Mouse (Mus musculus) ES-E14 (cell line): ENCODE results near the gene Rarb. TPM values are rescaled to one million over a fixed set of nuclear protein-coding genes. Genes with fewer than 3 reads are reported as not detected.

Experiments
- DNase-seq: peaks from one replicate; pipeline ENCODE4 v3.0.0-alpha.2; 2013; ENCODE audit warnings: low read depth, low spot score
- H3K27ac ChIP-seq: 2 replicates; pipeline ENCODE4 v1.5.1; 2012; ENCODE audit warnings: low read depth, mild to moderate bottlenecking, low read length, moderate library complexity, mixed read lengths; ENCODE audit not compliant: poor library complexity, insufficient read depth, severe bottlenecking
- H3K36me3 ChIP-seq: 2 replicates; pipeline ENCODE4 v1.6.1; 2012; ENCODE audit warnings: mild to moderate bottlenecking, low read length, moderate library complexity, mixed read lengths; ENCODE audit not compliant: control insufficient read depth, poor library complexity, insufficient read depth, severe bottlenecking
- H3K4me1 ChIP-seq, 2 experiments: fragments of 150-350 bp in 1 of 2; sonication (generic) in 1 of 2; 2 replicates each; pipeline ENCODE4 v1.6.1; 2012; ENCODE audit warnings: low read length in 2 of 2, mild to moderate bottlenecking in 1 of 2, mixed read lengths in 1 of 2; ENCODE audit not compliant: control insufficient read depth in 2 of 2, insufficient read depth in 2 of 2, poor library complexity in 1 of 2
- H3K4me3 ChIP-seq, 2 experiments: fragments of 150-350 bp in 1 of 2; sonication (generic) in 1 of 2; 2 replicates each; pipeline ENCODE4 v1.5.1; 2012; ENCODE audit warnings: low read length in 2 of 2, low read depth in 1 of 2, mild to moderate bottlenecking in 1 of 2, mixed read lengths in 1 of 2; ENCODE audit not compliant: insufficient read depth in 1 of 2, poor library complexity in 1 of 2, severe bottlenecking in 1 of 2
- H3K9ac ChIP-seq: 2 replicates; pipeline ENCODE4 v1.6.1; 2012; ENCODE audit warnings: low read depth, mild to moderate bottlenecking, low read length, mixed read lengths; ENCODE audit not compliant: poor library complexity, insufficient read depth, severe bottlenecking
- H3K9me3 ChIP-seq: fragments of 150-350 bp; sonication (generic); 2 replicates; pipeline ENCODE4 v1.6.1; 2012; ENCODE audit warnings: low read depth, mild to moderate bottlenecking, low read length; ENCODE audit not compliant: control insufficient read depth, insufficient read depth
- CHD2 ChIP-seq: IDR thresholded peaks from 2 replicates; pipeline ENCODE4 v1.6.1; 2014; ENCODE audit warnings: mild to moderate bottlenecking, low read depth, low read length, inconsistent platforms
- HCFC1 ChIP-seq: IDR thresholded peaks from 2 replicates; pipeline ENCODE4 v1.6.1; 2012; ENCODE audit warnings: low read length, inconsistent platforms, borderline replicate concordance; ENCODE audit not compliant: insufficient read depth
- MAFK ChIP-seq: IDR thresholded peaks from 2 replicates; pipeline ENCODE4 v1.6.1; 2014; ENCODE audit warnings: mild to moderate bottlenecking, low read depth, low read length, inconsistent platforms; ENCODE audit not compliant: insufficient read depth
- ZC3H11A ChIP-seq: IDR thresholded peaks from 2 replicates; pipeline ENCODE4 v1.6.1; 2012; ENCODE audit warnings: low read depth, mild to moderate bottlenecking, inconsistent platforms, low read length, borderline replicate concordance
- ZNF384 ChIP-seq: IDR thresholded peaks from 2 replicates; pipeline ENCODE4 v1.6.1; 2012; ENCODE audit warnings: low read depth, low read length, inconsistent platforms
- in situ Hi-C, 2 experiments: fragments of 600-800 bp; cut with MboI; formaldehyde crosslinking; loops; one replicate each; pipeline ENCODE4 v1.15.1; 2025; ENCODE audit warnings: low sequenced_read_pairs in 2 of 2, inconsistent platforms in 1 of 2; ENCODE audit not compliant: unreplicated experiment in 2 of 2
- total RNA-seq: library from RNA; depleted of rRNA; stranded (reverse); fragments of 300-350 nt; gene quantifications from 2 replicates; pipeline ENCODE4 v1.2.3, GENCODE M21; 2012

The Rarb gene
- total RNA-seq, 1 experiment = 1.2 TPM

DNA sequence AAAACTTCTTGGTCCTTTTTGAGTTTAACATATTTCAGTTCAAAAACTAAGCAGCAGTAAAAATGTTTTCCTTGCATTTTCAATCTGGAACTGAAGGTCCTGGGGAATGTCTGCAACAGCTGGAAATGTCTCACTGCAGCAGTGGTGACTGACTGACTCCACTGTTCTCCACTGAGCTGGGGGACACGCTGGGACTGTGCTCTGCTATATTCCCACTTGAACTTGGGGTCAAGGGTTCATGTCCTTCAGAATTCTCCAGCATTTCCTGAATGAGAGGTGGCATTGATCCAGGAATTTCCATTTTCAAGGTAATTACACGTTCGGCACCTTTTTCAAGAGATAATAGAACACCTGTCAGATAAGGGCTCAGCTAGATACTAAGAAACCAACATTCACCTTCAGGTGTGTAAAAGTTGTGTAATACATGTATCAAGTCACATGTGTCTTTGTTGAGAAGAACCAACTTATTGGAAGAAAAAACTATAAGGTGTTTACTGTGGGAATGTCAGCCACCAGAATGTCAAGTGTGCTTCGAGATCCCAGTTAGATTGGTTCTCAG, 386.9 kb downstream of the Rarb start:
- Histone ChIP-seq H3K27ac (no peak overlapping the region), H3K4me3 (no peak overlapping the region), H3K9me3 (no peaks in the 10 kb centered on the region), H3K36me3 (peaks cover 2% of the 10 kb centered on the region; the same call in 1 of the 2 replicates), H3K9ac (no peak overlapping the region), H3K4me1 (no peaks in the 10 kb centered on the region)
- DNase-seq = no peak
- in situ Hi-C loops = no loop called here
- TF ChIP-seq HCFC1 = no peak
- TF ChIP-seq CHD2 = no peak
- no peak for TF ChIP-seq MAFK
- TF ChIP-seq ZC3H11A = no peak
- TF ChIP-seq ZNF384 = no peak

- in situ Hi-C loops = no loop called here
Observed at GRCm38 (mm10) chr14:16427569-16427968, 391.4 kb downstream of the Rarb start.

GRCm38 (mm10) chr14:16414163-16414562, 404.8 kb downstream of the Rarb start:
- DNase-seq = no peak
- no peaks in the 10 kb centered on the region for H3K4me1 ChIP-seq
- H3K36me3 ChIP-seq = peaks cover 3% of the 10 kb centered on the region; the same call in 1 of the 2 replicates
- no peak overlapping the region for H3K4me3 ChIP-seq
- H3K9ac ChIP-seq = no peak overlapping the region
- no peak overlapping the region for H3K27ac ChIP-seq
- H3K9me3 ChIP-seq = no peaks in the 10 kb centered on the region
- in situ Hi-C loops = no loop called here
- TF ChIP-seq CHD2 (no peak), HCFC1 (no peak), MAFK (no peak), ZNF384 (no peak), ZC3H11A (no peak)

More at GRCm38 (mm10) chr14:16427569-16427968, 391.4 kb downstream of the Rarb start:
- H3K27ac ChIP-seq = no peak overlapping the region
- H3K36me3 ChIP-seq = no peaks in the 10 kb centered on the region; the same call in 1 of the 2 replicates
- H3K4me1 ChIP-seq = no peaks in the 10 kb centered on the region
- no peaks in the 10 kb centered on the region for H3K9me3 ChIP-seq
- H3K9ac ChIP-seq = no peak overlapping the region
- TF ChIP-seq ZC3H11A = no peak
- TF ChIP-seq HCFC1 = no peak
- TF ChIP-seq CHD2 = no peak
- no peak for TF ChIP-seq ZNF384
- no peak for TF ChIP-seq MAFK
- no peak overlapping the region for H3K4me3 ChIP-seq
- DNase-seq = no peak

- no peak for DNase-seq
- Histone ChIP-seq H3K9ac (no peak overlapping the region), H3K36me3 (no peaks in the 10 kb centered on the region), H3K27ac (no peak overlapping the region), H3K4me1 (no peaks in the 10 kb centered on the region), H3K4me3 (no peak overlapping the region), H3K9me3 (no peaks in the 10 kb centered on the region)
- TF ChIP-seq CHD2 (no peak), ZC3H11A (no peak), MAFK (no peak), ZNF384 (no peak), HCFC1 (no peak)
- in situ Hi-C loops = no loop called here
Observed at GRCm38 (mm10) chr14:16405187-16405586, 413.8 kb downstream of the Rarb start.

GRCm38 (mm10) chr14:16384783-16385182, 434.2 kb downstream of the Rarb start:
- no peak overlapping the region for H3K4me3 ChIP-seq
- no peaks in the 10 kb centered on the region for H3K4me1 ChIP-seq
- no peaks in the 10 kb centered on the region for H3K36me3 ChIP-seq
- TF ChIP-seq ZC3H11A (no peak), HCFC1 (no peak), CHD2 (no peak), MAFK (no peak), ZNF384 (no peak)
- H3K9ac ChIP-seq = no peak overlapping the region
- H3K9me3 ChIP-seq = no peaks in the 10 kb centered on the region
- in situ Hi-C loops = no loop called here
- no peak for DNase-seq
- no peak overlapping the region for H3K27ac ChIP-seq
